Comparison of ENCODE assay signal across 13 mouse cellular contexts in genomic region chr9:44722575-44722974, GRCm38 (mm10). TPM values are rescaled to one million over a fixed set of nuclear protein-coding genes. Genes with fewer than 3 reads are reported as not detected.
DNase-seq lines count a peak whose midpoint lies in the region; ATAC-seq lines count a peak whose summit lies in the region.
"Had no signal": no experiment of that assay in that cellular context is flagged by ENCODE, and none has a peak within 500 bp of the region (broad histone marks: within the 10 kb centered on the region; RNA-seq: fewer than 3 reads in every experiment).

No protein-coding gene starts in this region.

- H3K27ac ChIP-seq in heart, embryonic 13.5 days (replicated peaks): peak overlapping the region; percentile 75; the same call in 1 of the 2 replicates
- H3K27ac ChIP-seq in brown adipose tissue, adult 24 weeks (replicated peaks; ENCODE audit: low read depth, low read length): peak overlapping the region; percentile 61
- peak overlapping the region; percentile 72 for H3K27ac ChIP-seq in hindbrain, embryonic 15.5 days (replicated peaks)

- no peak for DNase-seq in heart, adult 8-10 months (ENCODE audit: low spot score)
- peak; percentile 31 for DNase-seq in 416B (ENCODE audit: low read depth)
- DNase-seq in left cerebral cortex, postnatal 4 days: no peak
- no peak for DNase-seq in c-Kit-positive CD71-positive TER-119-positive erythroid progenitor cells, embryonic 14.5 days (ENCODE audit: low spot score)
- no peak for DNase-seq in urinary bladder, adult 2 months (ENCODE audit: low spot score)
- DNase-seq: embryo, embryonic 11 days; gastrocnemius, postnatal 36 days had no signal

- no peaks in the 10 kb centered on the region for H3K9me3 ChIP-seq in heart, embryonic 13.5 days
- H3K9me3 ChIP-seq in hindbrain, embryonic 15.5 days: no peaks in the 10 kb centered on the region
- H3K9me3 ChIP-seq: G1E had no signal

- no peak overlapping the region for H3K9ac ChIP-seq in heart, embryonic 13.5 days
- H3K9ac ChIP-seq in hindbrain, embryonic 15.5 days: no peak overlapping the region

- H3K4me3 ChIP-seq in heart, embryonic 13.5 days: no peak overlapping the region
- no peak overlapping the region for H3K4me3 ChIP-seq in brown adipose tissue, adult 24 weeks (ENCODE audit: insufficient read depth, low read depth, low read length)
- H3K4me3 ChIP-seq in hindbrain, embryonic 15.5 days: no peak overlapping the region

- H3K27me3 ChIP-seq in heart, embryonic 13.5 days (replicated peaks): no peaks in the 10 kb centered on the region
- H3K27me3 ChIP-seq in hindbrain, embryonic 15.5 days: no peaks in the 10 kb centered on the region

- no peak overlapping the region for H3K4me2 ChIP-seq in heart, embryonic 13.5 days
- H3K4me2 ChIP-seq in hindbrain, embryonic 15.5 days: no peak overlapping the region

- no peak for ATAC-seq in heart, embryonic 13.5 days (ENCODE audit: extremely low read depth, insufficient number of reproducible peaks, low FRiP score, low TSS enrichment)
- ATAC-seq in hindbrain, embryonic 15.5 days (ENCODE audit: low FRiP score, low read depth): no peak

- H3K4me1 ChIP-seq in heart, embryonic 13.5 days: peaks cover 79% of the 10 kb centered on the region
- peaks cover 34% of the 10 kb centered on the region for H3K4me1 ChIP-seq in brown adipose tissue, adult 24 weeks (ENCODE audit: control insufficient read depth, insufficient read depth, insufficient read length, low read length)
- H3K4me1 ChIP-seq in hindbrain, embryonic 15.5 days (replicated peaks): peaks cover 86% of the 10 kb centered on the region

- peaks cover 16% of the 10 kb centered on the region for H3K36me3 ChIP-seq in heart, embryonic 13.5 days
- no peaks in the 10 kb centered on the region for H3K36me3 ChIP-seq in hindbrain, embryonic 15.5 days
- H3K36me3 ChIP-seq: G1E had no signal

- 70% methylated on average over 7 of the region's 7 CpGs for WGBS in heart, embryonic 13.5 days
- WGBS in hindbrain, embryonic 15.5 days: 36% methylated on average over 7 of the region's 7 CpGs

- intact Hi-C loops in left cerebral cortex, postnatal 4 days (cut with DNase I): no loop called here

RNA-seq across cellular contexts. Expression of gene Phldb1, which starts 12.4 kb away (rescaled TPM):
- polyA plus RNA-seq in heart, embryonic 13.5 days (2015; fragmentation: Nextera tagmentation; extraction: Ambion mirVana): 20.2 and 24.4 TPM in 2 replicates
- total RNA-seq in heart, adult 8-10 months (2022): 100 to 1,000 TPM; 108 to 146 (median 128) TPM
- polyA plus RNA-seq in brown adipose tissue, adult 24 weeks (2012; ENCODE audit: insufficient read depth, insufficient read length, missing spikeins): 19.6 and 27.6 TPM in 2 replicates
- polyA plus RNA-seq in hindbrain, embryonic 15.5 days (2015; fragmentation: Nextera tagmentation; extraction: Ambion mirVana): 46.4 and 46.8 TPM in 2 replicates
- total RNA-seq in left cerebral cortex, postnatal 4 days (2021): 100 to 1,000 TPM; 132 to 141 TPM
- 75.3 and 87.2 TPM in 2 replicates for polyA plus RNA-seq in urinary bladder, adult 2 months (2012; rRNA removed)

RNA-seq across cellular contexts. Expression of gene Arcn1, which starts 45.1 kb away (rescaled TPM):
- polyA plus RNA-seq in heart, embryonic 13.5 days (2015; fragmentation: Nextera tagmentation; extraction: Ambion mirVana): 114 and 119 TPM in 2 replicates
- 10 to 100 TPM; 79.7 to 89.3 (median 80.9) TPM for total RNA-seq in heart, adult 8-10 months (2022)
- 68.4 and 96.1 TPM in 2 replicates for polyA plus RNA-seq in brown adipose tissue, adult 24 weeks (2012; ENCODE audit: insufficient read depth, insufficient read length, missing spikeins)
- 130 and 135 TPM in 2 replicates for polyA plus RNA-seq in hindbrain, embryonic 15.5 days (2015; fragmentation: Nextera tagmentation; extraction: Ambion mirVana)
- 100 to 1,000 TPM; 116 to 122 TPM for total RNA-seq in left cerebral cortex, postnatal 4 days (2021)
- polyA plus RNA-seq in urinary bladder, adult 2 months (2012; rRNA removed): 64.2 and 77.2 TPM in 2 replicates

RNA-seq across cellular contexts. Expression of gene Ift46, which starts 45.1 kb away (rescaled TPM):
- 65.7 and 68.6 TPM in 2 replicates for polyA plus RNA-seq in heart, embryonic 13.5 days (2015; fragmentation: Nextera tagmentation; extraction: Ambion mirVana)
- 10 to 100 TPM; 19.1 to 35.6 (median 22.8) TPM for total RNA-seq in heart, adult 8-10 months (2022)
- 28.3 and 47.4 TPM in 2 replicates for polyA plus RNA-seq in brown adipose tissue, adult 24 weeks (2012; ENCODE audit: insufficient read depth, insufficient read length, missing spikeins)
- polyA plus RNA-seq in hindbrain, embryonic 15.5 days (2015; fragmentation: Nextera tagmentation; extraction: Ambion mirVana): 153 and 158 TPM in 2 replicates
- 100 to 1,000 TPM; 111 to 114 TPM for total RNA-seq in left cerebral cortex, postnatal 4 days (2021)
- 82.5 and 94.1 TPM in 2 replicates for polyA plus RNA-seq in urinary bladder, adult 2 months (2012; rRNA removed)

RNA-seq across cellular contexts. Expression of gene Treh, which starts 49.5 kb away (rescaled TPM):
- not detected in 2 replicates for polyA plus RNA-seq in heart, embryonic 13.5 days (2015; fragmentation: Nextera tagmentation; extraction: Ambion mirVana)
- not detected for total RNA-seq in heart, adult 8-10 months (2022)
- polyA plus RNA-seq in brown adipose tissue, adult 24 weeks (2012; ENCODE audit: insufficient read depth, insufficient read length, missing spikeins): not detected in 2 replicates
- not detected in 2 replicates for polyA plus RNA-seq in hindbrain, embryonic 15.5 days (2015; fragmentation: Nextera tagmentation; extraction: Ambion mirVana)
- total RNA-seq in left cerebral cortex, postnatal 4 days (2021): not detected
- polyA plus RNA-seq in urinary bladder, adult 2 months (2012; rRNA removed): not detected in 2 replicates
- total RNA-seq: adrenal gland, postnatal 4 days; G1E; gastrocnemius, postnatal 36 days; layer of hippocampus, postnatal 10 days had no signal
- polyA plus RNA-seq: G1E had no signal
